Mouse (Mus musculus) embryo, embryonic 9.5 days (tissue): Measurements from ENCODE around the gene Cyp2c50.
"Not testable (repeated sequence)": the region's sequence is repeated elsewhere in the genome, so short reads cannot be mapped to it uniquely, and the experiment has no call there.

Source experiments
- DNase-seq: peaks from one replicate; pipeline ENCODE4 v3.0.0-alpha.2; 2017; ENCODE audit errors: extremely low spot score

Gene Cyp2c50

DNA sequence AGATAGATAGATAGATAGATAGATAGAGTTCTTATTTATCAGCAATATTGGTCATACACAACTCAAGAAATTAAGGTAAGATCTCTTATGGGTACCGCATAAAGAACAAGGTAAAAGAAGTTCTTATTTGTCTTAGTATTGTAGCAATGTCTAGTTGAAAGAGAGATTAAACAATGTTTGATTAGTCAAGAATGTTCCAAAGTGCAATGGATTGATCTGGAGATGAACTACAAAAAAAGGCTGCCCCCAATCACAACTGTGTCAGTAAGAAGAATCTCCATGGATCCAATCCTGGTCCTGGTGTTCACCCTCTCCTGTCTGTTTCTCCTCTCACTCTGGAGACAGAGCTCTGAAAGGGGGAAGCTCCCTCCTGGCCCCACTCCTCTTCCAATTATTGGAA is at the start of gene Cyp2c50:
Gene Cyp2c50 (plus strand): TSS at position 268 of the 400 bp plus-strand sequence.
- DNase-seq: not testable (repeated sequence)

DNA sequence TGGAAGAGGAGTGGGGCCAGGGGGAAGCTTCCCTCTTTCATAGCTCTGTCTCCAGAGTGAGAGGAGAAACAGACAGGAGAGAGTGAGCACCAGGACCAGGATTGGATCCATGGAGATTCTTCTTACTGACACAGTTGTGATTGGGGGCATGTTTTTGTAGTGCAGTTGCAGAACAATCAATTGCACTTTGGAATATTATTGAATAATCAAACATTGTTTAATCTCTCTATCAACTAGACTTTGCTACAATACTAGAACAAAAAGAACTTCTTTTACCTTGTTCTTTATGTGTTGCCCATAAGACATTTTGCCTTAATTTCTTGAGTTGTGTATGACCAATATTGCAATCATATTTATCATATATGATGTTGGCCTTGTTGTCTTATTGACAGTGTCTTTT is 15.8 kb upstream of the Cyp2c50 start, which contains the start of gene Cyp2c54:
Gene Cyp2c54 (minus strand): TSS at position 127 of the 400 bp plus-strand sequence.
- no peak for DNase-seq

DNA sequence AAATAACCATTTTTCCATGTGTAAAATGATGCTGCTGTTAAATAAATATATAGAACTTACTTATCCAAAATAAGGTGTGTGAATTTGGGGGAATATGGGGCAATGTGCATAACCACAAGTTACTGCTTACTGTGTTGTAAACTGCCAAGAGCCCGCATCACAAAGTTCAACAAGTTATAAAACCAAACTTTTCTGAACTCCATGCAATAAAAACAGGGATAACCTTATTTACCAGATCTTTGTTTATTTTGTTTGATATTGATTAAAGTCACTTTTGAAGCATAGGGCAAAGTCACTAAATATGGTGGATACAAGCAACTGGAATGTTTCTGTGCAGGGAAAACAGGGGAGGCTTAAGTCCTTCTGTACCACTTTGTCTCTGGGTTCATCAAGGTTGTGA is 1.1 kb upstream of the Cyp2c50 start:
- DNase-seq: no peak

DNA sequence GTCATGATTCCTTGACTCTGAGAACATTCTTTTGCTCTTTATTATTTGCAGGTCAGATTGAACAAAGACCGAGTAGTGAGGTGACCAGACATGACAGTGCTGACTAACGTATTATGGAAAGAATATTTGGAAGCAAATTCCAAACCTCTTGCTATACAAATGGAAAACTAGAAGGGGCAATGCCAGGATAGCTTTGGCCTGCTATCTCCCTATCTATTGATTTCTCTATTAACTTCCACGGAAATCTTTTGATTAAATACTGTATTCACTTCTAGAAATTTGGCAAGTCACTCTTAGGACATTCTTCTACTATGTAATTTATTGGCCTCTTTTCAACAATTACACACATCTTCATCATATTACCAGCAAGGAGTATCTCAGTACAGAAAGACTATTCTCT is 1.6 kb downstream of the Cyp2c50 start:
- no peak for DNase-seq

DNA sequence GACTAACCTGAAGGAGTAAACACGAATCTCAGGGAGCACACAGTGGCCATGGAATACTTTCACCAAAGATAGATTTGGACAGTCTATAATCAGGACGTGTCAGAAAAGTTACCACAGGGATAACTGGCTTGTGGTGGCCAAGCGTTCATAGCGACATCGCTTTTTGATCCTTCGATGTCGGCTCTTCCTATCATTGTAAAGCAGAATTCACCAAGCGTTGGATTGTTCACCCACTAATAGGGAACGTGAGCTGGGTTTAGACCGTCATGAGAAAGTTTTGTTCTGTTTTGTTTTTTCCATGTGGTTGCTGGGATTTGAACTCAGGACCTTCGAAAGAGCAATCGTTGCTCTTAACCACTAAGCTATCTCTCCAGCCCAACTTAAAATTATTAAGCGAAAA is 30.1 kb downstream of the Cyp2c50 start:
- not testable (repeated sequence) for DNase-seq

DNA sequence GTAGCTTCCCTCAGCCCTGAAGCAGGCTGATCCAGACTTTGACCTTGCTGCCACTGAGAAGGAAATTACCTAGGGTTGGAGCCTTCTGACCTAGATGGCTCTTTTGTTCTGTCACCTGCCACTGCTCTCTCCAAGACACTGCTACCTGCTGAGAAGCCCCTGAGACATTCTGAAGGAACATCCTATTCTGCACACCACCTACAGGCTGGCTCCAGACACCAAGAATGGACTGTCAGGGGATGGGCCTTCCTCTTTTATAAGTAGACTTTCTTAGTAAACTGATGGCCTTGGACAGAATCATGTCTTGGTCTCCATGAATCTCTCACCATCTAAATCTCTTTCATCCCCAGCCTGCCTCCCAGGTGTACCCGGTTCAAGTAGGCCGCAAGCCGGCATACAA is 35.7 kb downstream of the Cyp2c50 start:
- not testable (repeated sequence) for DNase-seq

DNA sequence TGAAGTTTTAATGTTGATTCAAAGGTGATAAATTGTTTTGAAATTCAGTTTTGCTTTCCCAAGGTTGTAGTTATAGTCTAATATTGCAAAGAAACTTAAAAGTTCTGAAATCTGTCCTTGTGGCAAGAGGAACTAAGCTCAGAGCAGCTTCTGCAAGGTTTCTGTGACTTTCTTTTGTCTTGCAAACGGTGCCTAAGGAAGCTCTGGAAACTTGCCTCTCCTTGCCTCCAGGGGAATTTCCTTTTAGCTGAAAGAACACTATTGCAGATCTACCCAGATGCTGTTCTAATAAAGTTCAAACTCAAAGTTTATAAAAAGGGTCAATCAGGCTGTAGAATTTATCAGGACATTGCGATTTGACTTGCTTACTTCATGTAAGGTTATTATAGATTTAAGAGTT is 37.5 kb downstream of the Cyp2c50 start:
- DNase-seq: not testable (repeated sequence)
